Mouse (Mus musculus): Measurements from ENCODE around the gene Ggt5. TPM values are rescaled to one million over a fixed set of nuclear protein-coding genes. Genes with fewer than 3 reads are reported as not detected.

The Ggt5 gene
- total and polyA plus RNA-seq, 3 experiments: 3.8 to 41.9 (median 7.9) TPM

- Histone ChIP-seq H3K27me3 (ENCODE audit: control insufficient read depth, insufficient read depth, low read length) (no peaks in the 10 kb centered on the region), H3K79me2 (replicated peaks; ENCODE audit: control insufficient read depth, insufficient read depth, low read length) (no peaks in the 10 kb centered on the region), H3K27ac (no peak overlapping the region), H3K4me3 (no peak overlapping the region), H3K36me3 (ENCODE audit: control insufficient read depth, insufficient read depth, low read length) (no peaks in the 10 kb centered on the region), H3K4me1 (ENCODE audit: control insufficient read depth, insufficient read depth, low read length) (no peaks in the 10 kb centered on the region), H3K9ac (ENCODE audit: low read depth, low read length) (no peak overlapping the region)
- intact Hi-C loops (cut with DNase I): no loop called here
- 80% methylated on average over 4 of the region's 4 CpGs for WGBS
- TF ChIP-seq POLR2A (IDR thresholded peaks at IDR 0.05; ENCODE audit: insufficient read depth, low read depth, low read length) (no peak), EP300 (IDR thresholded peaks at IDR 0.05; ENCODE audit: insufficient read depth, low read depth, low read length) (no peak), CTCF (IDR thresholded peaks at IDR 0.05) (no peak)
- no peak for DNase-seq
Measured at GRCm38 (mm10) chr10:75649406-75649995, 60.4 kb downstream of the Ggt5 start.

- Histone ChIP-seq H3K27me3 (ENCODE audit: control insufficient read depth, insufficient read depth, low read length) (no peaks in the 10 kb centered on the region), H3K79me2 (replicated peaks; ENCODE audit: control insufficient read depth, insufficient read depth, low read length) (no peaks in the 10 kb centered on the region), H3K27ac (no peak overlapping the region), H3K36me3 (ENCODE audit: control insufficient read depth, insufficient read depth, low read length) (no peaks in the 10 kb centered on the region), H3K4me1 (ENCODE audit: control insufficient read depth, insufficient read depth, low read length) (no peaks in the 10 kb centered on the region), H3K9ac (ENCODE audit: low read depth, low read length) (no peak overlapping the region), H3K4me3 (no peak overlapping the region)
- intact Hi-C loops (cut with DNase I): no loop called here
- 80% methylated on average over 6 of the region's 6 CpGs for WGBS
- TF ChIP-seq EP300 (IDR thresholded peaks at IDR 0.05; ENCODE audit: insufficient read depth, low read depth, low read length) (no peak), POLR2A (IDR thresholded peaks at IDR 0.05; ENCODE audit: insufficient read depth, low read depth, low read length) (no peak), CTCF (IDR thresholded peaks at IDR 0.05) (no peak)
- DNase-seq: no peak
Measured at GRCm38 (mm10) chr10:75650306-75650902, 61.3 kb downstream of the Ggt5 start.

- Histone ChIP-seq H3K4me1 (ENCODE audit: control insufficient read depth, insufficient read depth, low read length) (no peaks in the 10 kb centered on the region), H3K9ac (ENCODE audit: low read depth, low read length) (no peak overlapping the region), H3K79me2 (replicated peaks; ENCODE audit: control insufficient read depth, insufficient read depth, low read length) (no peaks in the 10 kb centered on the region), H3K4me3 (no peak overlapping the region), H3K36me3 (ENCODE audit: control insufficient read depth, insufficient read depth, low read length) (no peaks in the 10 kb centered on the region), H3K27me3 (ENCODE audit: control insufficient read depth, insufficient read depth, low read length) (no peaks in the 10 kb centered on the region), H3K27ac (no peak overlapping the region)
- 95% methylated on average over 16 of the region's 16 CpGs for WGBS
- DNase-seq: no peak
- TF ChIP-seq POLR2A (IDR thresholded peaks at IDR 0.05; ENCODE audit: insufficient read depth, low read depth, low read length) (no peak), EP300 (IDR thresholded peaks at IDR 0.05; ENCODE audit: insufficient read depth, low read depth, low read length) (no peak), CTCF (IDR thresholded peaks at IDR 0.05) (no peak)
- intact Hi-C loops (cut with DNase I): no loop called here
Measured at GRCm38 (mm10) chr10:75651381-75652068, 62.4 kb downstream of the Ggt5 start.

- 87% methylated on average over 4 of the region's 4 CpGs for WGBS
- Histone ChIP-seq H3K36me3 (ENCODE audit: control insufficient read depth, insufficient read depth, low read length) (no peaks in the 10 kb centered on the region), H3K9ac (ENCODE audit: low read depth, low read length) (no peak overlapping the region)
Measured at GRCm38 (mm10) chr10:75654053-75654452, 64.9 kb downstream of the Ggt5 start.

GRCm38 (mm10) chr10:75657165-75657564 lies 68.0 kb downstream of the Ggt5 start:
- no peak overlapping the region for H3K9ac ChIP-seq (ENCODE audit: low read depth, low read length)
- no peak for TF ChIP-seq POLR2A (IDR thresholded peaks at IDR 0.05; ENCODE audit: insufficient read depth, low read depth, low read length)
- intact Hi-C loops (cut with DNase I): no loop called here
- H3K4me3 ChIP-seq: no peak overlapping the region
- no peaks in the 10 kb centered on the region for H3K79me2 ChIP-seq (replicated peaks; ENCODE audit: control insufficient read depth, insufficient read depth, low read length)
- H3K4me1 ChIP-seq (ENCODE audit: control insufficient read depth, insufficient read depth, low read length): no peaks in the 10 kb centered on the region
- H3K27ac ChIP-seq: no peak overlapping the region
- H3K27me3 ChIP-seq (ENCODE audit: control insufficient read depth, insufficient read depth, low read length): no peaks in the 10 kb centered on the region
- WGBS: 93% methylated on average over 5 of the region's 5 CpGs
- no peak for DNase-seq
- no peaks in the 10 kb centered on the region for H3K36me3 ChIP-seq (ENCODE audit: control insufficient read depth, insufficient read depth, low read length)

More at GRCm38 (mm10) chr10:75654053-75654452, 64.9 kb downstream of the Ggt5 start:
- intact Hi-C loops (cut with DNase I): no loop called here
- no peak for DNase-seq
- Histone ChIP-seq H3K27me3 (ENCODE audit: control insufficient read depth, insufficient read depth, low read length) (no peaks in the 10 kb centered on the region), H3K4me1 (ENCODE audit: control insufficient read depth, insufficient read depth, low read length) (no peaks in the 10 kb centered on the region), H3K79me2 (replicated peaks; ENCODE audit: control insufficient read depth, insufficient read depth, low read length) (no peaks in the 10 kb centered on the region), H3K27ac (no peak overlapping the region), H3K4me3 (no peak overlapping the region)
- TF ChIP-seq POLR2A (IDR thresholded peaks at IDR 0.05; ENCODE audit: insufficient read depth, low read depth, low read length) (no peak), EP300 (IDR thresholded peaks at IDR 0.05; ENCODE audit: insufficient read depth, low read depth, low read length) (no peak), CTCF (IDR thresholded peaks at IDR 0.05) (no peak)

- TF ChIP-seq EP300 (IDR thresholded peaks at IDR 0.05; ENCODE audit: insufficient read depth, low read depth, low read length): no peak
- no peak for TF ChIP-seq POLR2A (IDR thresholded peaks at IDR 0.05; ENCODE audit: insufficient read depth, low read depth, low read length)
- no peak for TF ChIP-seq CTCF (IDR thresholded peaks at IDR 0.05)
- H3K36me3 ChIP-seq (ENCODE audit: control insufficient read depth, insufficient read depth, low read length): no peaks in the 10 kb centered on the region
- intact Hi-C loops (cut with DNase I): no loop called here
Measured at GRCm38 (mm10) chr10:75657772-75658171, 68.6 kb downstream of the Ggt5 start.

More at GRCm38 (mm10) chr10:75657772-75658171, 68.6 kb downstream of the Ggt5 start:
- Histone ChIP-seq H3K4me1 (ENCODE audit: control insufficient read depth, insufficient read depth, low read length) (no peaks in the 10 kb centered on the region), H3K4me3 (no peak overlapping the region), H3K27me3 (ENCODE audit: control insufficient read depth, insufficient read depth, low read length) (no peaks in the 10 kb centered on the region), H3K27ac (no peak overlapping the region), H3K9ac (ENCODE audit: low read depth, low read length) (no peak overlapping the region), H3K79me2 (replicated peaks; ENCODE audit: control insufficient read depth, insufficient read depth, low read length) (no peaks in the 10 kb centered on the region)
- 95% methylated on average over 7 of the region's 7 CpGs for WGBS
- DNase-seq: no peak
